ENCODE assay signal across 29 mouse cellular contexts in genomic region chr7:46768451-46768850, GRCm38 (mm10). TPM values are rescaled to one million over a fixed set of nuclear protein-coding genes. Genes with fewer than 3 reads are reported as not detected.
DNase-seq lines count a peak whose midpoint lies in the region; ATAC-seq lines count a peak whose summit lies in the region.
"Had no signal": no experiment of that assay in that cellular context is flagged by ENCODE, and none has a peak within 500 bp of the region (broad histone marks: within the 10 kb centered on the region; RNA-seq: fewer than 3 reads in every experiment).

No protein-coding gene starts in this region.

- no peak overlapping the region for H3K4me2 ChIP-seq in lung, embryonic 15.5 days
- H3K4me2 ChIP-seq: embryonic facial prominence, embryonic 13.5 days; forebrain, embryonic 12.5 days; forebrain, embryonic 15.5 days; hindbrain, embryonic 12.5 days; hindbrain, embryonic 15.5 days had no signal

- H3K27ac ChIP-seq in lung, embryonic 15.5 days: peak overlapping the region; percentile 60
- H3K27ac ChIP-seq: embryonic facial prominence, embryonic 10.5 days; embryonic facial prominence, embryonic 13.5 days; forebrain, embryonic 12.5 days; forebrain, embryonic 15.5 days; heart, adult 2 months; heart, embryonic 10.5 days; hindbrain, embryonic 12.5 days; hindbrain, embryonic 15.5 days had no signal

- no peak for ATAC-seq in lung, embryonic 15.5 days (ENCODE audit: borderline replicate concordance, extremely low read depth, low FRiP score, low TSS enrichment)
- ATAC-seq: CD4-positive, CD25-positive, alpha-beta regulatory T cell, adult 4 months; forebrain, embryonic 15.5 days had no signal

- H3K9ac ChIP-seq in lung, embryonic 15.5 days: no peak overlapping the region
- H3K9ac ChIP-seq: embryonic facial prominence, embryonic 13.5 days; forebrain, embryonic 12.5 days; forebrain, embryonic 15.5 days; hindbrain, embryonic 12.5 days; hindbrain, embryonic 15.5 days had no signal

- peaks cover 7% of the 10 kb centered on the region; the same call in 1 of the 2 replicates for H3K4me1 ChIP-seq in lung, embryonic 15.5 days
- H3K4me1 ChIP-seq: embryonic facial prominence, embryonic 10.5 days; embryonic facial prominence, embryonic 13.5 days; forebrain, embryonic 12.5 days; forebrain, embryonic 15.5 days; heart, embryonic 10.5 days; hindbrain, embryonic 12.5 days; hindbrain, embryonic 15.5 days had no signal

- H3K9me3 ChIP-seq in lung, embryonic 15.5 days: no peaks in the 10 kb centered on the region
- H3K9me3 ChIP-seq: embryonic facial prominence, embryonic 10.5 days; embryonic facial prominence, embryonic 13.5 days; forebrain, embryonic 12.5 days; forebrain, embryonic 15.5 days; G1E; heart, embryonic 10.5 days; hindbrain, embryonic 12.5 days; hindbrain, embryonic 15.5 days had no signal

- 86% methylated on average over 7 of the region's 7 CpGs for WGBS in lung, embryonic 15.5 days

- H3K27me3 ChIP-seq in lung, embryonic 15.5 days: no peaks in the 10 kb centered on the region
- H3K27me3 ChIP-seq: embryonic facial prominence, embryonic 13.5 days; forebrain, embryonic 12.5 days; forebrain, embryonic 15.5 days; hindbrain, embryonic 12.5 days; hindbrain, embryonic 15.5 days had no signal

- no peak for DNase-seq in lung, postnatal 36 days
- peak; percentile 40 for DNase-seq in ES-CJ7 (ENCODE audit: low read depth, low spot score)
- peak; percentile 68 for DNase-seq in R1 (ENCODE audit: low read depth, low spot score)
- DNase-seq in cerebellum, adult 11 months: no peak
- DNase-seq in urinary bladder, postnatal 10 days (ENCODE audit: low spot score): no peak
- DNase-seq: adrenal gland, postnatal 10 days; adrenal gland, postnatal 36 days; cerebellum, adult 2 months; cerebellum, adult 9-11 months; cerebellum, postnatal 25 days; embryo, embryonic 11 days; gastrocnemius, postnatal 25 days; heart, adult 2 months had no signal

- no peak overlapping the region for H3K4me3 ChIP-seq in lung, embryonic 15.5 days
- H3K4me3 ChIP-seq: embryonic facial prominence, embryonic 10.5 days; embryonic facial prominence, embryonic 13.5 days; erythroblast, embryonic 14.5 days; forebrain, embryonic 12.5 days; forebrain, embryonic 15.5 days; heart, adult 2 months; heart, embryonic 10.5 days; hindbrain, embryonic 12.5 days; hindbrain, embryonic 15.5 days had no signal

- peaks cover 53% of the 10 kb centered on the region for H3K36me3 ChIP-seq in lung, embryonic 15.5 days

RNA-seq across cellular contexts. Expression of gene Saa2, which starts 16.9 kb away (rescaled TPM):
- polyA plus RNA-seq in lung, embryonic 15.5 days (2015; fragmentation: Nextera tagmentation; extraction: Ambion mirVana): not detected in 2 replicates
- polyA plus RNA-seq: CD4-positive, CD25-positive, alpha-beta regulatory T cell, adult 4 months; cerebellum, adult 2 months; embryonic facial prominence, embryonic 13.5 days; erythroblast, embryonic 14.5 days; forebrain, embryonic 12.5 days; forebrain, embryonic 15.5 days; G1E; gonadal fat pad, adult 2 months; heart, adult 2 months; heart, embryonic 14.5 days; heart, postnatal 0 days; hindbrain, embryonic 12.5 days had no signal

RNA-seq across cellular contexts. Expression of gene Saa1, which starts 25.7 kb away (rescaled TPM):
- 0.12 and 0.20 TPM in 2 replicates for polyA plus RNA-seq in lung, embryonic 15.5 days (2015; fragmentation: Nextera tagmentation; extraction: Ambion mirVana)
- polyA plus RNA-seq: C2C12; CD4-positive, CD25-positive, alpha-beta regulatory T cell, adult 4 months; embryonic facial prominence, embryonic 13.5 days; erythroblast, embryonic 14.5 days; forebrain, embryonic 12.5 days; forebrain, embryonic 15.5 days; G1E; heart, adult 2 months; heart, embryonic 14.5 days; heart, postnatal 0 days; hindbrain, embryonic 15.5 days had no signal

RNA-seq across cellular contexts. Expression of gene Hps5, which starts 27.4 kb away (rescaled TPM):
- polyA plus RNA-seq in lung, embryonic 15.5 days (2015; fragmentation: Nextera tagmentation; extraction: Ambion mirVana): 19.3 and 21.3 TPM in 2 replicates

RNA-seq across cellular contexts. Expression of gene Gtf2h1, which starts 27.5 kb away (rescaled TPM):
- polyA plus RNA-seq in lung, embryonic 15.5 days (2015; fragmentation: Nextera tagmentation; extraction: Ambion mirVana): 40.6 and 43.8 TPM in 2 replicates

RNA-seq across cellular contexts. Expression of gene Saa4, which starts 36.0 kb away (rescaled TPM):
- not detected in 2 replicates for polyA plus RNA-seq in lung, embryonic 15.5 days (2015; fragmentation: Nextera tagmentation; extraction: Ambion mirVana)
- polyA plus RNA-seq: C2C12; CD4-positive, CD25-positive, alpha-beta regulatory T cell, adult 4 months; cerebellum, adult 2 months; embryonic facial prominence, embryonic 10.5 days; embryonic facial prominence, embryonic 13.5 days; erythroblast, embryonic 14.5 days; forebrain, embryonic 12.5 days; forebrain, embryonic 15.5 days; G1E; heart, adult 2 months; heart, embryonic 14.5 days; heart, postnatal 0 days; hindbrain, embryonic 12.5 days; hindbrain, embryonic 15.5 days; intestine, embryonic 14.5 days had no signal

Comparison
In these comparisons a context has a peak if more than half of its experiments do, and no peak if none do; other contexts are left out.
1. DNase-seq: peak in ES-CJ7 (single experiment) and R1 (single experiment); none in lung, postnatal 36 days (single experiment), cerebellum, adult 11 months (single experiment) and urinary bladder, postnatal 10 days (single experiment).